Mouse (Mus musculus) testis, adult 2 months (tissue): Measurements from ENCODE around the gene Gm525. TPM values are rescaled to one million over a fixed set of nuclear protein-coding genes. Genes with fewer than 3 reads are reported as not detected.

Experiments
- H3K27ac ChIP-seq: fragments of 200-500 bp; 2 replicates; pipeline ENCODE4 v1.5.1; 2012; ENCODE audit warnings: low read depth, low read length; ENCODE audit not compliant: control insufficient read depth, insufficient read depth
- H3K27me3 ChIP-seq: fragments of 200-500 bp; 2 replicates; pipeline ENCODE4 v1.6.1; 2012; ENCODE audit warnings: mild to moderate bottlenecking, low read length, moderate library complexity; ENCODE audit not compliant: control insufficient read depth, insufficient read depth
- H3K36me3 ChIP-seq: fragments of 200-500 bp; 2 replicates; pipeline ENCODE4 v1.6.1; 2012; ENCODE audit warnings: mild to moderate bottlenecking, low read length; ENCODE audit not compliant: control insufficient read depth, insufficient read depth
- H3K4me1 ChIP-seq: fragments of 200-500 bp; 2 replicates; pipeline ENCODE4 v1.6.1; 2012; ENCODE audit warnings: low read length; ENCODE audit not compliant: control insufficient read depth, insufficient read depth
- H3K4me3 ChIP-seq: fragments of 200-500 bp; 2 replicates; pipeline ENCODE4 v1.5.1; 2012; ENCODE audit warnings: low read depth, mild to moderate bottlenecking, low read length, moderate library complexity, mixed read lengths; ENCODE audit not compliant: control insufficient read depth
- CTCF ChIP-seq: fragments of 200-500 bp; IDR thresholded peaks from 2 replicates; pipeline ENCODE4 v1.5.1; 2012; ENCODE audit warnings: low read depth, mild to moderate bottlenecking, inconsistent platforms, low read length, moderate library complexity; ENCODE audit not compliant: control insufficient read depth, insufficient read depth, insufficient replicate concordance
- POLR2A ChIP-seq: fragments of 200-500 bp; IDR thresholded peaks from 2 replicates; pipeline ENCODE4 v1.6.1; 2012; ENCODE audit warnings: low read depth, mild to moderate bottlenecking, inconsistent platforms, low read length, moderate library complexity; ENCODE audit not compliant: control insufficient read depth
- polyA plus RNA-seq: library from polyadenylated mRNA; depleted of rRNA; stranded (reverse); fragments of >200 nt; gene quantifications from 2 replicates; pipeline ENCODE4 v1.2.3, GENCODE M21; 2012

Gene Gm525
- polyA plus RNA-seq, 1 experiment, result 17.4 TPM

- no peak for TF ChIP-seq CTCF
- no peak for TF ChIP-seq POLR2A
- H3K27me3 ChIP-seq, result no peaks in the 10 kb centered on the region
- no peaks in the 10 kb centered on the region for H3K36me3 ChIP-seq
- peaks cover 6% of the 10 kb centered on the region for H3K4me1 ChIP-seq
- H3K27ac ChIP-seq, result no peak overlapping the region
- H3K4me3 ChIP-seq, result no peak overlapping the region
Observed at GRCm38 (mm10) chr11:89064312-89064711, 9.3 kb upstream of the Gm525 start.

DNA sequence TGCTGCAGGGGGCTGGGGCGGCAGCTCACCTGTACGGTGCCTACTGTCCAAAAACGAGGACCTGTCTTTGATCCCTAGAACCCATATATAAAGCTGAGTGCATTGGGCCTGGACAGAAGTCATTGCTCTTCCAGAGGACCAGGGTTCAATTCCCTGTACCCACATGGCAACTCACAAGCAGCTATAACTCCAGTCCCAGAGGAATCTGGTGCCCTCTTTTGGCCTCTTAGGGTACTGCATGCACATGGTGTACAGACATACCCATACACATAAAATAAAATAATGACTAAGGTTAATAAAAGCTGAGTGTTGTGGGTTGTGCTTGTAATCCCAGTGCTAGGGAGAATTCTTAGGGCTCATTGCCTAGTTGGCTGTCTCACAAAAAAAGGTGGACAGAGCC, 8.3 kb upstream of the Gm525 start:
- H3K27me3 ChIP-seq, result no peaks in the 10 kb centered on the region
- H3K27ac ChIP-seq, result no peak overlapping the region
- TF ChIP-seq CTCF (peak; percentile 37; the same call in 1 of the 2 replicates), POLR2A (no peak)
- no peaks in the 10 kb centered on the region for H3K36me3 ChIP-seq
- no peak overlapping the region for H3K4me3 ChIP-seq
- H3K4me1 ChIP-seq, result peaks cover 2% of the 10 kb centered on the region; the same call in 1 of the 2 replicates

GRCm38 (mm10) chr11:89066126-89066525, 7.5 kb upstream of the Gm525 start:
- no peak for TF ChIP-seq POLR2A
- no peak for TF ChIP-seq CTCF
- Histone ChIP-seq H3K27me3 (no peaks in the 10 kb centered on the region), H3K4me3 (no peak overlapping the region), H3K36me3 (no peaks in the 10 kb centered on the region), H3K4me1 (peaks cover 2% of the 10 kb centered on the region; the same call in 1 of the 2 replicates), H3K27ac (no peak overlapping the region)

- Histone ChIP-seq H3K27me3 (no peaks in the 10 kb centered on the region), H3K27ac (no peak within 1 kb of the TSS), H3K36me3 (no peaks in the 10 kb centered on the region), H3K4me1 (no peaks in the 10 kb centered on the region; the same call in 1 of the 2 replicates), H3K4me3 (no peak within 1 kb of the TSS)
- TF ChIP-seq POLR2A (no peak), CTCF (no peak)
Observed at GRCm38 (mm10) chr11:89066750-89067149, 6.9 kb upstream of the Gm525 start, which contains the start of gene Dgke. Gene Dgke (minus strand): TSS chr11:89066850.

DNA sequence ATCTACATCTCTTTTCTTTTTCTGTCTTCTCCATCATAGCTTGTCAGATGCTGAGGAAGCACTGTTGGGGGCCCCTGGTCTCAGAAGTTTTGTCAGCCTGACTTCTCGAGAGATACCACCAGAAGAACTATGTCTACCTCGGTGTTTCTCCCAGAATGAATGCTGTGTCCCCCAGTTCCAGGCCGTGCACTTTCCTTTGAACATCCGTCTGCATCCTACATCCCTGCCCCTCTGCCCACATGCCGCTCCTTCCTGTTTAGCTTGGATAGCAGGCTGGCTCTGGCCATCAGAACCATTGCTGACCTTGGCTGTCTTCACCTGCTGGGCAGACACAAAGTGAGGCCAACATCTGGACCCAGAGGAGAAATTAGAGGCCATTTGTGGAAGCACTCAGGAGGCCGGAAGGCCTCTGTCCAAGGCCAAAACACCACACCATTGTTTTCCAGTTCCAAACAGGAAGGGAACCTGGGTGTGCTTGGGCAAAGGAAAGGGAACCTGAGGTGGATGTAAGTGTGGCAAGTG, 6.3 kb upstream of the Gm525 start:
- no peaks in the 10 kb centered on the region for H3K27me3 ChIP-seq
- H3K4me3 ChIP-seq, result no peak overlapping the region
- no peak for TF ChIP-seq POLR2A
- no peak for TF ChIP-seq CTCF
- H3K4me1 ChIP-seq, result no peaks in the 10 kb centered on the region
- H3K36me3 ChIP-seq, result no peaks in the 10 kb centered on the region
- no peak overlapping the region for H3K27ac ChIP-seq

DNA sequence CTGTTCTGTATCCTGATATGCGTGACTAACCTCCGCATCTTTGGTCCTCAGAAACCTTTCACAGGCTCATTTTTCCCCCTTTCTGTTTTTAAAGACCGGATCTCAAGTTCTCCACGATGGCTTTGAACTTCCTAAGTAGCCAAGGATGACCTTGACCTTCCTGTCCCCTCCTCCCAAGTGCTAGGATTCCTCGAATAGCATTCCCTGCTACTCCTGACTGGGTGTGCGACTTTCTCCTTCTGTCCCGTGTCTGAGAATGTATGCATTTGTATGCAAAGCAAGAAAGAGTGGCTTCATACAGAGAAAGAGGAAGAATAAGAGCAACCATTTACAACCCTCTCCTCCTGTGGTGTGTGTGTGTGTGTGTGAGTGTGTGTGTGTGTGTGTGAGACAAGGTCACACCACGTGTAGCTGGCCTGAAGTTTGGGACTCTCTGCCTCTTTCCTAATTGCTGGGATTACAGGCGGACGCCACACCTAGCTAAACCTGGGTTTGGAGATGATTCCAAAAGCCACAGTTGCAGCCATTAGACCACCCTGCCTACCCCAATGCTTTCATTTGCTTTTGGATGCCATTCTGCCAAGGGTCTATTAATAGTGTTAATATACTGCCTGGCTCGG, 5.7 kb upstream of the Gm525 start:
- H3K4me1 ChIP-seq, result no peaks in the 10 kb centered on the region
- no peaks in the 10 kb centered on the region for H3K27me3 ChIP-seq
- H3K27ac ChIP-seq, result no peak overlapping the region
- no peaks in the 10 kb centered on the region for H3K36me3 ChIP-seq
- TF ChIP-seq CTCF, result no peak
- TF ChIP-seq POLR2A, result no peak
- H3K4me3 ChIP-seq, result no peak overlapping the region

DNA sequence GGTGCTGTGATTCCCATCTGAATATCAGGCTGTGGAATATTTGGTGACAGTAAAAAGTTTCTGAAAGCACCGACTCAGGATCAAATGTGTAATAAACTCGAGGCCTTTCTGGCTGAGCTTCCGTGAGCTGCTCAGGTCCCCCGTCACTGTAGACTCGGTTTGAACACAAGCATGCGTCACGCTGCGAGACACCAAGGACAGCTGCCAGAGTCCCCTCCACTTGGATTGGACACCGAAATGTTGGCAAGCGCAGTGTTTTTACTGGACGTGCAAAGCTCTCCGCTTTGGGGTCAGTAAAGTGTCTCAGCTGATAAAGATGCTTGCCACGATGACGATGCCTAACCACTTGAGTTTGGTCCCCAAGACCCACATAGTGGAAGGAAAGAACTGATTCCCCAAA, 5.0 kb upstream of the Gm525 start:
- Histone ChIP-seq H3K4me1 (no peaks in the 10 kb centered on the region), H3K36me3 (no peaks in the 10 kb centered on the region), H3K27ac (no peak overlapping the region), H3K27me3 (no peaks in the 10 kb centered on the region), H3K4me3 (no peak overlapping the region)
- TF ChIP-seq POLR2A (no peak), CTCF (no peak)
